Comparison of ENCODE assay signal across 11 mouse cellular contexts in genomic region chr5:33696430-33696829, GRCm38 (mm10). TPM values are rescaled to one million over a fixed set of nuclear protein-coding genes. Genes with fewer than 3 reads are reported as not detected.
DNase-seq lines count a peak whose midpoint lies in the region; ATAC-seq and TF ChIP-seq lines count a peak whose summit lies in the region.
"Had no signal": no experiment of that assay in that cellular context is flagged by ENCODE, and none has a peak within 500 bp of the region (broad histone marks: within the 10 kb centered on the region; RNA-seq: fewer than 3 reads in every experiment).

No protein-coding gene starts in this region.

- WGBS in midbrain, embryonic 10.5 days, result 40% methylated on average over 5 of the region's 5 CpGs
- WGBS in midbrain, embryonic 16.5 days, result 53% methylated on average over 5 of the region's 5 CpGs
- 48% methylated on average over 5 of the region's 5 CpGs for WGBS in forebrain, embryonic 12.5 days
- 67% methylated on average over 5 of the region's 5 CpGs for WGBS in lung, adult 2 months
- 53% methylated on average over 5 of the region's 5 CpGs for WGBS in stomach, embryonic 16.5 days

- no peaks in the 10 kb centered on the region for H3K36me3 ChIP-seq in midbrain, embryonic 10.5 days
- H3K36me3 ChIP-seq in midbrain, embryonic 16.5 days (ENCODE audit: control insufficient read depth, insufficient read depth, low read length), result no peaks in the 10 kb centered on the region
- H3K36me3 ChIP-seq in forebrain, embryonic 12.5 days (replicated peaks), result no peaks in the 10 kb centered on the region
- H3K36me3 ChIP-seq in stomach, embryonic 16.5 days (ENCODE audit: control insufficient read depth, insufficient read depth, low read length), result no peaks in the 10 kb centered on the region
- H3K36me3 ChIP-seq: liver, embryonic 15.5 days had no signal

- no peak overlapping the region for H3K4me2 ChIP-seq in midbrain, embryonic 16.5 days (ENCODE audit: low read length)
- peak overlapping the region; percentile 68; the same call in 1 of the 2 replicates for H3K4me2 ChIP-seq in forebrain, embryonic 12.5 days
- peak overlapping the region; percentile 87 for H3K4me2 ChIP-seq in stomach, embryonic 16.5 days (ENCODE audit: low read depth, low read length)

- no peak for DNase-seq in midbrain, embryonic 10.5 days (ENCODE audit: low spot score)
- peak; percentile 57 for DNase-seq in lung, adult 2 months
- DNase-seq in cerebellum, adult 11 months, result no peak
- no peak for DNase-seq in ovary, postnatal 10 days (ENCODE audit: low spot score)
- DNase-seq in adrenal gland, adult 8-10 months, result no peak
- DNase-seq: thymus, adult 2 months had no signal

- no peaks in the 10 kb centered on the region for H3K9me3 ChIP-seq in midbrain, embryonic 10.5 days (replicated peaks)
- no peaks in the 10 kb centered on the region for H3K9me3 ChIP-seq in midbrain, embryonic 16.5 days (replicated peaks; ENCODE audit: control insufficient read depth, low read length, poor library complexity, severe bottlenecking)
- no peaks in the 10 kb centered on the region for H3K9me3 ChIP-seq in forebrain, embryonic 12.5 days
- no peaks in the 10 kb centered on the region for H3K9me3 ChIP-seq in stomach, embryonic 16.5 days (replicated peaks; ENCODE audit: control insufficient read depth, low read length)
- H3K9me3 ChIP-seq: liver, embryonic 15.5 days had no signal

- peak overlapping the region; percentile 94 for H3K27ac ChIP-seq in midbrain, embryonic 10.5 days (replicated peaks)
- H3K27ac ChIP-seq in midbrain, embryonic 16.5 days (ENCODE audit: low read length), result no peak overlapping the region
- H3K27ac ChIP-seq in forebrain, embryonic 12.5 days, result peak overlapping the region; percentile 96
- H3K27ac ChIP-seq in stomach, embryonic 16.5 days (ENCODE audit: low read length), result peak overlapping the region; percentile 96
- H3K27ac ChIP-seq: liver, embryonic 15.5 days had no signal

- peaks cover 100% of the 10 kb centered on the region for H3K27me3 ChIP-seq in midbrain, embryonic 10.5 days (ENCODE audit: low read depth, poor library complexity, severe bottlenecking)
- H3K27me3 ChIP-seq in midbrain, embryonic 16.5 days (ENCODE audit: control insufficient read depth, insufficient read depth, low read depth, low read length), result peaks cover 25% of the 10 kb centered on the region
- H3K27me3 ChIP-seq in forebrain, embryonic 12.5 days, result peaks cover 84% of the 10 kb centered on the region
- H3K27me3 ChIP-seq in stomach, embryonic 16.5 days (ENCODE audit: control insufficient read depth, insufficient read depth, low read length), result no peaks in the 10 kb centered on the region

- peak overlapping the region; percentile 54 for H3K4me3 ChIP-seq in midbrain, embryonic 10.5 days
- H3K4me3 ChIP-seq in midbrain, embryonic 16.5 days (ENCODE audit: low read depth, low read length), result no peak overlapping the region
- H3K4me3 ChIP-seq in forebrain, embryonic 12.5 days (replicated peaks), result no peak overlapping the region
- H3K4me3 ChIP-seq in lung, adult 2 months (replicated peaks; ENCODE audit: extremely low read depth, low read depth, low read length), result peak overlapping the region; percentile 9
- H3K4me3 ChIP-seq in stomach, embryonic 16.5 days (replicated peaks; ENCODE audit: low read length), result no peak overlapping the region

- TF ChIP-seq CTCF in lung, adult 2 months (IDR thresholded peaks at IDR 0.05; ENCODE audit: insufficient read depth, low read length), result no peak

- peak; percentile 26; the same call in 1 of the 2 replicates for TF ChIP-seq POLR2A in lung, adult 2 months (IDR thresholded peaks at IDR 0.05; ENCODE audit: borderline replicate concordance, extremely low read depth, low read depth, low read length)

- no peak for ATAC-seq in midbrain, embryonic 16.5 days
- no peak for ATAC-seq in forebrain, embryonic 12.5 days (ENCODE audit: low FRiP score)
- peak; percentile 60; the same call in 1 of the 2 replicates for ATAC-seq in stomach, embryonic 16.5 days (ENCODE audit: insufficient read depth, low FRiP score)

- peaks cover 98% of the 10 kb centered on the region for H3K4me1 ChIP-seq in midbrain, embryonic 10.5 days
- H3K4me1 ChIP-seq in midbrain, embryonic 16.5 days (ENCODE audit: control insufficient read depth, insufficient read depth, low read length), result peaks cover 28% of the 10 kb centered on the region
- peaks cover 94% of the 10 kb centered on the region for H3K4me1 ChIP-seq in forebrain, embryonic 12.5 days
- H3K4me1 ChIP-seq in lung, adult 2 months (ENCODE audit: control insufficient read depth, insufficient read depth, low read length), result peaks cover 35% of the 10 kb centered on the region
- H3K4me1 ChIP-seq in stomach, embryonic 16.5 days (ENCODE audit: control insufficient read depth, insufficient read depth, low read length), result peaks cover 62% of the 10 kb centered on the region

- H3K9ac ChIP-seq in midbrain, embryonic 16.5 days (ENCODE audit: low read depth, low read length), result no peak overlapping the region
- H3K9ac ChIP-seq in forebrain, embryonic 12.5 days, result peak overlapping the region; percentile 51; the same call in 1 of the 2 replicates
- peak overlapping the region; percentile 86; the same call in 1 of the 2 replicates for H3K9ac ChIP-seq in stomach, embryonic 16.5 days (ENCODE audit: low read length)
- H3K9ac ChIP-seq: liver, embryonic 15.5 days had no signal

RNA-seq across cellular contexts. Expression of gene Fgfr3, which starts 25.0 kb away (rescaled TPM):
- 68.3 and 72.7 TPM in 2 replicates for polyA plus RNA-seq in midbrain, embryonic 10.5 days (2016; fragmentation: Nextera tagmentation; extraction: Ambion mirVana)
- 19.1 and 23.9 TPM in 2 replicates for polyA plus RNA-seq in midbrain, embryonic 16.5 days (2015; fragmentation: Nextera tagmentation; extraction: Ambion mirVana)
- polyA plus RNA-seq in forebrain, embryonic 12.5 days (2016; fragmentation: Nextera tagmentation; extraction: Ambion mirVana), result 83.6 and 111 TPM in 2 replicates
- polyA plus RNA-seq in lung, adult 2 months (2012; rRNA removed), result 237 and 258 TPM in 2 replicates
- 31.0 and 40.1 TPM in 2 replicates for polyA plus RNA-seq in stomach, embryonic 16.5 days (2015; fragmentation: Nextera tagmentation; extraction: Ambion mirVana)
- total RNA-seq in adrenal gland, adult 8-10 months (2022), result 1 to 10 TPM; 2.4 to 4.1 (median 3.1) TPM
- total RNA-seq: granulocyte monocyte progenitor cell, adult 5-6 weeks had no signal

RNA-seq across cellular contexts. Expression of gene Tmem129, which starts 38.2 kb away (rescaled TPM):
- 38.2 and 46.0 TPM in 2 replicates for polyA plus RNA-seq in midbrain, embryonic 10.5 days (2016; fragmentation: Nextera tagmentation; extraction: Ambion mirVana)
- polyA plus RNA-seq in midbrain, embryonic 16.5 days (2015; fragmentation: Nextera tagmentation; extraction: Ambion mirVana), result 29.1 and 29.7 TPM in 2 replicates
- 34.6 and 39.6 TPM in 2 replicates for polyA plus RNA-seq in forebrain, embryonic 12.5 days (2016; fragmentation: Nextera tagmentation; extraction: Ambion mirVana)
- 41.5 and 46.1 TPM in 2 replicates for polyA plus RNA-seq in lung, adult 2 months (2012; rRNA removed)
- polyA plus RNA-seq in stomach, embryonic 16.5 days (2015; fragmentation: Nextera tagmentation; extraction: Ambion mirVana), result 34.0 and 40.6 TPM in 2 replicates
- total RNA-seq in adrenal gland, adult 8-10 months (2022), result 10 to 100 TPM; 28.6 to 37.7 (median 33.2) TPM

RNA-seq across cellular contexts. Expression of gene Tacc3, which starts 38.5 kb away (rescaled TPM):
- polyA plus RNA-seq in midbrain, embryonic 10.5 days (2016; fragmentation: Nextera tagmentation; extraction: Ambion mirVana), result 317 and 336 TPM in 2 replicates
- polyA plus RNA-seq in midbrain, embryonic 16.5 days (2015; fragmentation: Nextera tagmentation; extraction: Ambion mirVana), result 25.0 and 28.4 TPM in 2 replicates
- polyA plus RNA-seq in forebrain, embryonic 12.5 days (2016; fragmentation: Nextera tagmentation; extraction: Ambion mirVana), result 265 and 272 TPM in 2 replicates
- polyA plus RNA-seq in lung, adult 2 months (2012; rRNA removed), result 3.1 and 5.3 TPM in 2 replicates
- 137 and 145 TPM in 2 replicates for polyA plus RNA-seq in stomach, embryonic 16.5 days (2015; fragmentation: Nextera tagmentation; extraction: Ambion mirVana)
- total RNA-seq in adrenal gland, adult 8-10 months (2022), result 1 to 10 TPM; 3.5 to 9.6 (median 6.7) TPM

RNA-seq across cellular contexts. Expression of gene Slbp, which starts 44.1 kb away (rescaled TPM):
- polyA plus RNA-seq in midbrain, embryonic 10.5 days (2016; fragmentation: Nextera tagmentation; extraction: Ambion mirVana), result 309 and 347 TPM in 2 replicates
- polyA plus RNA-seq in midbrain, embryonic 16.5 days (2015; fragmentation: Nextera tagmentation; extraction: Ambion mirVana), result 119 and 123 TPM in 2 replicates
- polyA plus RNA-seq in forebrain, embryonic 12.5 days (2016; fragmentation: Nextera tagmentation; extraction: Ambion mirVana), result 265 and 268 TPM in 2 replicates
- 20.4 and 21.3 TPM in 2 replicates for polyA plus RNA-seq in lung, adult 2 months (2012; rRNA removed)
- polyA plus RNA-seq in stomach, embryonic 16.5 days (2015; fragmentation: Nextera tagmentation; extraction: Ambion mirVana), result 174 and 190 TPM in 2 replicates
- total RNA-seq in adrenal gland, adult 8-10 months (2022), result 10 to 100 TPM; 34.0 to 42.1 (median 38.5) TPM

Comparison
In these comparisons a context has a peak if more than half of its experiments do, and no peak if none do; other contexts are left out.
1. H3K4me3 ChIP-seq: peak in midbrain, embryonic 10.5 days (single experiment) and lung, adult 2 months (single experiment); none in midbrain, embryonic 16.5 days (single experiment), forebrain, embryonic 12.5 days (single experiment) and stomach, embryonic 16.5 days (single experiment).